Mouse (Mus musculus): Measurements from ENCODE around the gene Nrip1. TPM values are rescaled to one million over a fixed set of nuclear protein-coding genes. Genes with fewer than 3 reads are reported as not detected.

Gene Nrip1
- polyA plus RNA-seq, 1 experiment: 9.6 TPM

- TF ChIP-seq POLR2A (IDR thresholded peaks at IDR 0.05; ENCODE audit: borderline replicate concordance, low read depth, low read length): no peak
- no peak for TF ChIP-seq CTCF (IDR thresholded peaks at IDR 0.05; ENCODE audit: low read depth, low read length)
- Histone ChIP-seq H3K4me3 (ENCODE audit: insufficient read depth, low read length) (no peak overlapping the region), H3K27ac (ENCODE audit: insufficient read depth, low read depth, low read length) (no peak overlapping the region), H3K4me1 (ENCODE audit: control insufficient read depth, insufficient read depth, low read length) (no peaks in the 10 kb centered on the region)
These were observed 79.1 kb downstream of the Nrip1 start for GRCm38 (mm10) chr16:76294550-76294949.

- Histone ChIP-seq H3K4me3 (ENCODE audit: insufficient read depth, low read length) (no peak overlapping the region), H3K4me1 (ENCODE audit: control insufficient read depth, insufficient read depth, low read length) (no peaks in the 10 kb centered on the region), H3K27ac (ENCODE audit: insufficient read depth, low read depth, low read length) (no peak overlapping the region)
- TF ChIP-seq CTCF (IDR thresholded peaks at IDR 0.05; ENCODE audit: low read depth, low read length) (no peak), POLR2A (IDR thresholded peaks at IDR 0.05; ENCODE audit: borderline replicate concordance, low read depth, low read length) (no peak)
These were observed 79.7 kb downstream of the Nrip1 start for GRCm38 (mm10) chr16:76293765-76294463.

- Histone ChIP-seq H3K4me1 (ENCODE audit: control insufficient read depth, insufficient read depth, low read length) (no peaks in the 10 kb centered on the region), H3K4me3 (ENCODE audit: insufficient read depth, low read length) (no peak overlapping the region), H3K27ac (ENCODE audit: insufficient read depth, low read depth, low read length) (no peak overlapping the region)
- TF ChIP-seq CTCF (IDR thresholded peaks at IDR 0.05; ENCODE audit: low read depth, low read length): no peak
- no peak for TF ChIP-seq POLR2A (IDR thresholded peaks at IDR 0.05; ENCODE audit: borderline replicate concordance, low read depth, low read length)
These were observed 80.5 kb downstream of the Nrip1 start for GRCm38 (mm10) chr16:76293176-76293575.

GRCm38 (mm10) chr16:76292656-76293055, 81.0 kb downstream of the Nrip1 start:
- H3K27ac ChIP-seq (ENCODE audit: insufficient read depth, low read depth, low read length): no peak overlapping the region
- H3K4me1 ChIP-seq (ENCODE audit: control insufficient read depth, insufficient read depth, low read length): no peaks in the 10 kb centered on the region
- TF ChIP-seq CTCF (IDR thresholded peaks at IDR 0.05; ENCODE audit: low read depth, low read length) (no peak), POLR2A (IDR thresholded peaks at IDR 0.05; ENCODE audit: borderline replicate concordance, low read depth, low read length) (no peak)
- H3K4me3 ChIP-seq (ENCODE audit: insufficient read depth, low read length): no peak overlapping the region

GRCm38 (mm10) chr16:76291366-76291765, 82.3 kb downstream of the Nrip1 start:
- no peaks in the 10 kb centered on the region for H3K4me1 ChIP-seq (ENCODE audit: control insufficient read depth, insufficient read depth, low read length)
- no peak overlapping the region for H3K4me3 ChIP-seq (ENCODE audit: insufficient read depth, low read length)
- no peak for TF ChIP-seq CTCF (IDR thresholded peaks at IDR 0.05; ENCODE audit: low read depth, low read length)
- TF ChIP-seq POLR2A (IDR thresholded peaks at IDR 0.05; ENCODE audit: borderline replicate concordance, low read depth, low read length): no peak
- no peak overlapping the region for H3K27ac ChIP-seq (ENCODE audit: insufficient read depth, low read depth, low read length)

- no peak overlapping the region for H3K4me3 ChIP-seq (ENCODE audit: insufficient read depth, low read length)
- no peak overlapping the region for H3K27ac ChIP-seq (ENCODE audit: insufficient read depth, low read depth, low read length)
- TF ChIP-seq CTCF (IDR thresholded peaks at IDR 0.05; ENCODE audit: low read depth, low read length) (no peak), POLR2A (IDR thresholded peaks at IDR 0.05; ENCODE audit: borderline replicate concordance, low read depth, low read length) (no peak)
- H3K4me1 ChIP-seq (ENCODE audit: control insufficient read depth, insufficient read depth, low read length): no peaks in the 10 kb centered on the region
These were observed 84.1 kb downstream of the Nrip1 start for GRCm38 (mm10) chr16:76289495-76289894.

GRCm38 (mm10) chr16:76283796-76284195, 89.8 kb downstream of the Nrip1 start:
- TF ChIP-seq CTCF (IDR thresholded peaks at IDR 0.05; ENCODE audit: low read depth, low read length) (no peak), POLR2A (IDR thresholded peaks at IDR 0.05; ENCODE audit: borderline replicate concordance, low read depth, low read length) (no peak)
- H3K4me1 ChIP-seq (ENCODE audit: control insufficient read depth, insufficient read depth, low read length): no peaks in the 10 kb centered on the region
- H3K27ac ChIP-seq (ENCODE audit: insufficient read depth, low read depth, low read length): no peak overlapping the region
- H3K4me3 ChIP-seq (ENCODE audit: insufficient read depth, low read length): no peak overlapping the region

- Histone ChIP-seq H3K4me1 (ENCODE audit: control insufficient read depth, insufficient read depth, low read length) (no peaks in the 10 kb centered on the region), H3K4me3 (ENCODE audit: insufficient read depth, low read length) (no peak overlapping the region), H3K27ac (ENCODE audit: insufficient read depth, low read depth, low read length) (no peak overlapping the region)
- TF ChIP-seq POLR2A (IDR thresholded peaks at IDR 0.05; ENCODE audit: borderline replicate concordance, low read depth, low read length): no peak
- no peak for TF ChIP-seq CTCF (IDR thresholded peaks at IDR 0.05; ENCODE audit: low read depth, low read length)
These were observed 91.8 kb downstream of the Nrip1 start for GRCm38 (mm10) chr16:76281850-76282249.

- Histone ChIP-seq H3K4me1 (ENCODE audit: control insufficient read depth, insufficient read depth, low read length) (no peaks in the 10 kb centered on the region), H3K4me3 (ENCODE audit: insufficient read depth, low read length) (no peak overlapping the region), H3K27ac (ENCODE audit: insufficient read depth, low read depth, low read length) (no peak overlapping the region)
- no peak for TF ChIP-seq POLR2A (IDR thresholded peaks at IDR 0.05; ENCODE audit: borderline replicate concordance, low read depth, low read length)
- TF ChIP-seq CTCF (IDR thresholded peaks at IDR 0.05; ENCODE audit: low read depth, low read length): no peak
These were observed 93.3 kb downstream of the Nrip1 start for GRCm38 (mm10) chr16:76280365-76280764.

GRCm38 (mm10) chr16:76276271-76276670, 97.4 kb downstream of the Nrip1 start:
- TF ChIP-seq POLR2A (IDR thresholded peaks at IDR 0.05; ENCODE audit: borderline replicate concordance, low read depth, low read length): no peak
- TF ChIP-seq CTCF (IDR thresholded peaks at IDR 0.05; ENCODE audit: low read depth, low read length): no peak
- no peak overlapping the region for H3K4me3 ChIP-seq (ENCODE audit: insufficient read depth, low read length)
- no peaks in the 10 kb centered on the region for H3K4me1 ChIP-seq (ENCODE audit: control insufficient read depth, insufficient read depth, low read length)
- H3K27ac ChIP-seq (ENCODE audit: insufficient read depth, low read depth, low read length): no peak overlapping the region
